Mouse (Mus musculus) liver, adult 2 months (tissue): ENCODE results near the gene Pdp2. TPM values are rescaled to one million over a fixed set of nuclear protein-coding genes. Genes with fewer than 3 reads are reported as not detected.

Source experiments
- DNase-seq: peaks from one replicate; pipeline ENCODE4 v3.0.0-alpha.2; 2011; ENCODE audit warnings: low read depth, low spot score; ENCODE audit errors: extremely low read depth
- H3K27ac ChIP-seq: fragments of 200-500 bp; replicated peaks from 2 replicates; pipeline ENCODE4 v1.5.1; 2012; ENCODE audit warnings: low read depth, mild to moderate bottlenecking, control low read depth, inconsistent platforms, low read length; ENCODE audit not compliant: insufficient read depth
- H3K27me3 ChIP-seq: fragments of 200-500 bp; 2 replicates; pipeline ENCODE4 v1.6.1; 2012; ENCODE audit warnings: mild to moderate bottlenecking, moderate library complexity, low read length, inconsistent platforms; ENCODE audit not compliant: control insufficient read depth, insufficient read depth
- H3K36me3 ChIP-seq: fragments of 200-500 bp; 2 replicates; pipeline ENCODE4 v1.6.1; 2012; ENCODE audit warnings: low read length, inconsistent platforms; ENCODE audit not compliant: control insufficient read depth, insufficient read depth
- H3K4me1 ChIP-seq: fragments of 200-500 bp; 2 replicates; pipeline ENCODE4 v1.6.1; 2011; ENCODE audit warnings: low read length; ENCODE audit not compliant: control insufficient read depth, insufficient read depth
- H3K4me3 ChIP-seq: fragments of 200-500 bp; 2 replicates; pipeline ENCODE4 v1.5.1; 2011; ENCODE audit warnings: low read depth, mild to moderate bottlenecking, control low read depth, low read length, moderate library complexity; ENCODE audit not compliant: insufficient read depth
- H3K79me2 ChIP-seq: fragments of 200-500 bp; 2 replicates; pipeline ENCODE4 v1.6.1; 2012; ENCODE audit warnings: inconsistent platforms, mild to moderate bottlenecking, low read length, moderate library complexity; ENCODE audit not compliant: control insufficient read depth, insufficient read depth
- H3K9ac ChIP-seq: fragments of 200-500 bp; 2 replicates; pipeline ENCODE4 v1.6.1; 2012; ENCODE audit warnings: low read depth, mild to moderate bottlenecking, control low read depth, inconsistent platforms, low read length
- CTCF ChIP-seq: fragments of 200-500 bp; IDR thresholded peaks from 2 replicates; pipeline ENCODE4 v1.5.1; 2011; ENCODE audit warnings: low read depth, low read length, control low read depth
- POLR2A ChIP-seq: fragments of 200-500 bp; IDR thresholded peaks from 2 replicates; pipeline ENCODE4 v1.6.1; 2011; ENCODE audit warnings: low read length, control low read depth; ENCODE audit not compliant: insufficient read depth; ENCODE audit errors: extremely low read depth
- whole genome bisulfite sequencing: fragments of 180-500 bp; shearing (Covaris S2); methylation state at CpG from one replicate; pipeline ENCODE4 v1.1.7; 2018; 5-methylcytosine and 5-hydroxymethylcytosine counted together
- polyA plus RNA-seq: library from polyadenylated mRNA; depleted of rRNA; stranded (reverse); fragments of >200 nt; gene quantifications from 2 replicates; pipeline ENCODE4 v1.2.3, GENCODE M21; 2012
- total RNA-seq: library from RNA; depleted of rRNA; stranded (reverse); fragments of >200 nt; gene quantifications from 2 replicates; pipeline ENCODE4 v1.2.3, GENCODE M21; 2014

The Pdp2 gene
- total and polyA plus RNA-seq, 2 experiments, result 9.6 to 20.0 TPM

DNA sequence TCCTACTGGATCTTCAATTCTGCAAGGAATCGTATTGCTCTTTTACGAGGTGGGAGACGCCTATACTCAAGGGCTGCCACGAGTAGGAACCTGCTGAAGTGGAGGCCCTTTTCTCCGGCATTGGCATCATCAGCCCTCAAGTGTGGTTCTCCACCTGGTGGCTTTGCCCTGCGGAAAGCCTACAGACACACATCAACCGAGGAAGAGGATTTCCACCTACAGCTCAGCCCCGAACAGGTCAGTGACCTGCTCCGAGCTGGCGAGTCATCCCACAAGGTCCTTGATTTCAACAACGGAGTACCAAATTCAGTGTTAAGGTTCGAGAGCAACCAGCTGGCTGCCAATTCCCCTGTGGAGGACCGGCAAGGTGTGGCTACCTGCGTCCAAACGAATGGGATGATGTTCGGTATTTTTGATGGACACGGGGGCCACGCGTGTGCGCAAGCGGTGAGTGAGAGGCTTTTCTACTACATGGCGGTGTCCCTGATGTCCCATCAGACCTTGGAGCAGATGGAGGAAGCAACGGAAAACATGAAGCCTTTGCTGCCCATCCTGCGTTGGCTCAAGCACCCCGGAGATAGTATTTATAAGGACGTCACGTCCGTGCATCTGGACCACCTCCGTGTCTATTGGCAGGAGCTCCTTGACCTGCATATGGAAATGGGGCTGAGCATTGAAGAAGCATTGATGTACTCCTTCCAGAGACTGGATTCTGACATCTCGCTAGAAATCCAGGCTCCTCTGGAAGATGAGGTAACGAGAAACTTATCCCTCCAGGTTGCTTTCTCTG, 2.5 kb downstream of the Pdp2 start:
- H3K27ac ChIP-seq, result peak overlapping the region; percentile 21
- H3K36me3 ChIP-seq, result peaks cover 25% of the 10 kb centered on the region
- 72% methylated on average over 31 of the region's 31 CpGs for WGBS

GRCm38 (mm10) chr8:104594611-104595362, 3.5 kb downstream of the Pdp2 start:
- DNase-seq, result peak; percentile 60
- TF ChIP-seq CTCF (no peak), POLR2A (no peak)
- WGBS, result 83% methylated on average over 19 of the region's 19 CpGs
- H3K79me2 ChIP-seq, result peaks cover 27% of the 10 kb centered on the region
- H3K9ac ChIP-seq, result 0 out of 2 replicates have a peak overlapping the region, but pooled peaks have one; percentile 1
- no peaks in the 10 kb centered on the region for H3K27me3 ChIP-seq
- peaks cover 45% of the 10 kb centered on the region for H3K4me1 ChIP-seq
- peaks cover 25% of the 10 kb centered on the region for H3K36me3 ChIP-seq
- peak overlapping the region; percentile 9; the same call in 1 of the 2 replicates for H3K27ac ChIP-seq
- H3K4me3 ChIP-seq, result no peak overlapping the region; the same call in 1 of the 2 replicates

More for the DNA sequence above, 2.5 kb downstream of the Pdp2 start:
- Histone ChIP-seq H3K4me3 (no peak overlapping the region), H3K9ac (0 out of 2 replicates have a peak overlapping the region, but pooled peaks have one; percentile 17), H3K4me1 (peaks cover 43% of the 10 kb centered on the region), H3K79me2 (peaks cover 27% of the 10 kb centered on the region), H3K27me3 (no peaks in the 10 kb centered on the region)
- peak; percentile 70 for DNase-seq
- TF ChIP-seq CTCF, result no peak
- no peak for TF ChIP-seq POLR2A

DNA sequence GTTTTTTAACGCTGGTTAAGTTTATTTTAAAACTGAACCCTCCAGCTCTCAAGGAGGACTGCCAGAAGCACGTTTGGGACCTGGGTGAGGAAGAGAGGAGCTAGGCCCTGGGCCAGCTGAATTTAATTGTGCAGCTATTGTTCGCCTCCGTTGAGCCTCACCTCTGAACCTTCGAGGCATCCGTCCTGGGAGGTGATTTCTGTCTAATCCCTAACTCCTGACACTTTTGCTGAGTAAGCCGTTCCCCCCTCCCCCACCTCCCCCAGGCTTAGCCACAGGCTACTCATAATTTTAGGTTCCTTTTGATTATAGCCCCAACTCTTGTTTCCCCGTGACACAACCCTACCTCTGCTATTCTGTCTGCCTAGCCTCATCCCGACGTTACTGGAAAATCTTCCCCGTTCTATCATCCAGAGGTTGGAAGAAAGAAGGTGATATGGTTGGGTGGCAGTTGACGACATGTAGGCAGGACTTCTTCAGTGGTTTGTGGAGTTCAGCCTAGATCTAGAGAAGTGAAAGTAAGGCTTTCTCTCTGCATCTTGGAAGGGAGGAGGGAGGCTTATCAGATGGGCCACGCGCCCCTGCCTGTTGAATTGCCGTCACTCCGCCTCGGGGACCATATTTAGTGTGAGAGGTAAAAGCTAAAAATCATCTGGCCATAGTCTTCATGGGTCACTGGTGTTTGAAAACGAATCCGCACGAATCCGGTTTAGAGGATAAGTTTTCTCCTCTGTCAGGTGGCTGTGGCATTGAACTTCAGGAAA, 4.7 kb downstream of the Pdp2 start:
- peaks cover 43% of the 10 kb centered on the region for H3K4me1 ChIP-seq
- H3K36me3 ChIP-seq, result peaks cover 25% of the 10 kb centered on the region
- peaks cover 27% of the 10 kb centered on the region for H3K79me2 ChIP-seq
- DNase-seq, result peak; percentile 37
- H3K9ac ChIP-seq, result no peak overlapping the region
- peak overlapping the region; percentile 26 for H3K27ac ChIP-seq
- no peak overlapping the region for H3K4me3 ChIP-seq
- H3K27me3 ChIP-seq, result no peaks in the 10 kb centered on the region
- no peak for TF ChIP-seq POLR2A
- no peak for TF ChIP-seq CTCF
- WGBS, result 56% methylated on average over 21 of the region's 21 CpGs

- H3K4me3 ChIP-seq, result no peak overlapping the region
- H3K27me3 ChIP-seq, result no peaks in the 10 kb centered on the region
- H3K36me3 ChIP-seq, result peaks cover 25% of the 10 kb centered on the region
- H3K4me1 ChIP-seq, result peaks cover 49% of the 10 kb centered on the region
- TF ChIP-seq CTCF, result no peak
- TF ChIP-seq POLR2A, result no peak
- DNase-seq, result peak; percentile 31
- 51% methylated on average over 6 of the region's 6 CpGs for WGBS
- H3K79me2 ChIP-seq, result peaks cover 23% of the 10 kb centered on the region
- peak overlapping the region; percentile 49; the same call in 1 of the 2 replicates for H3K9ac ChIP-seq
- peak overlapping the region; percentile 65 for H3K27ac ChIP-seq
Observed at GRCm38 (mm10) chr8:104597656-104598055, 6.4 kb downstream of the Pdp2 start.

GRCm38 (mm10) chr8:104598496-104598895, 7.2 kb downstream of the Pdp2 start:
- peaks cover 21% of the 10 kb centered on the region for H3K79me2 ChIP-seq
- peaks cover 23% of the 10 kb centered on the region for H3K36me3 ChIP-seq
- H3K9ac ChIP-seq, result peak overlapping the region; percentile 43; the same call in 1 of the 2 replicates
- no peaks in the 10 kb centered on the region for H3K27me3 ChIP-seq
- TF ChIP-seq POLR2A, result no peak
- TF ChIP-seq CTCF, result no peak
- peak overlapping the region; percentile 8; the same call in 1 of the 2 replicates for H3K4me3 ChIP-seq
- peak overlapping the region; percentile 75 for H3K27ac ChIP-seq
- WGBS, result 6% methylated on average over 6 of the region's 6 CpGs
- H3K4me1 ChIP-seq, result peaks cover 44% of the 10 kb centered on the region
- peak; percentile 87 for DNase-seq
